Mouse (Mus musculus) C2C12 (cell line): ENCODE measurements around the gene Spata18. TPM values are rescaled to one million over a fixed set of nuclear protein-coding genes. Genes with fewer than 3 reads are reported as not detected.

ENCODE experiments used
- H3K27me3 ChIP-seq: one replicate; pipeline ENCODE4 v1.6.1; 2011; ENCODE audit not compliant: control insufficient read depth, insufficient read depth, insufficient read length
- H3K36me3 ChIP-seq: one replicate; pipeline ENCODE4 v1.6.1; 2011; ENCODE audit not compliant: control insufficient read depth, insufficient read depth
- H3K4me3 ChIP-seq: one replicate; pipeline ENCODE4 v1.5.1; 2011; ENCODE audit warnings: mild to moderate bottlenecking, control low read depth; ENCODE audit not compliant: poor library complexity, insufficient read depth, severe bottlenecking
- H3K79me2 ChIP-seq: one replicate; pipeline ENCODE4 v1.6.1; 2011; ENCODE audit not compliant: control insufficient read depth, insufficient read depth
- H3K79me3 ChIP-seq: one replicate; pipeline ENCODE4 v1.6.1; 2011; ENCODE audit warnings: low read depth, control low read depth
- H3ac ChIP-seq: one replicate; pipeline ENCODE3; 2011; ENCODE audit warnings: low read depth; ENCODE audit not compliant: control insufficient read depth, insufficient read length
- CEBPB ChIP-seq: IDR thresholded peaks from one replicate; pipeline ENCODE4 v1.6.1; 2011; ENCODE audit warnings: low read depth, mild to moderate bottlenecking, control low read depth, moderate library complexity
- CTCF ChIP-seq: IDR thresholded peaks from one replicate; pipeline ENCODE4 v1.5.1; 2011; ENCODE audit not compliant: control insufficient read depth, insufficient read depth, insufficient read length
- FOSL1 ChIP-seq: IDR thresholded peaks from one replicate; pipeline ENCODE4 v1.8.0; 2011; ENCODE audit warnings: mild to moderate bottlenecking, low read length; ENCODE audit not compliant: poor library complexity, insufficient read depth, severe bottlenecking
- MAX ChIP-seq: IDR thresholded peaks from one replicate; pipeline ENCODE4 v1.6.1; 2011; ENCODE audit warnings: mild to moderate bottlenecking, control low read depth
- MYOD1 ChIP-seq: IDR thresholded peaks from one replicate; pipeline ENCODE4 v1.6.1; 2011; ENCODE audit warnings: low read depth; ENCODE audit not compliant: control insufficient read depth, insufficient read length
- MYOG ChIP-seq: IDR thresholded peaks from one replicate; pipeline ENCODE4 v1.6.1; 2011; ENCODE audit not compliant: control insufficient read depth, insufficient read length; ENCODE audit errors: extremely low read depth
- USF1 ChIP-seq: IDR thresholded peaks from one replicate; pipeline ENCODE4 v1.6.1; 2011; ENCODE audit warnings: low read depth, mild to moderate bottlenecking, control low read depth, moderate library complexity
- polyA plus RNA-seq: library from polyadenylated mRNA; unstranded; fragments of >200 nt; fragmentation: generic; extraction: Trizol; gene quantifications from one replicate; pipeline ENCODE4 v1.2.1, GENCODE M21; 2012; ENCODE audit warnings: missing spikeins

The Spata18 gene
- polyA plus RNA-seq, 1 experiment, result not detected

- H3K36me3 ChIP-seq, result no peaks in the 10 kb centered on the region
- no peak overlapping the region for H3K4me3 ChIP-seq
- no peak overlapping the region for H3ac ChIP-seq
- no peak for TF ChIP-seq MAX
- no peak for TF ChIP-seq FOSL1
- no peak for TF ChIP-seq USF1
- no peak for TF ChIP-seq CEBPB
- TF ChIP-seq MYOG, result no peak
- no peak for TF ChIP-seq MYOD1
- TF ChIP-seq CTCF, result no peak
- no peaks in the 10 kb centered on the region for H3K79me2 ChIP-seq
- peaks cover 3% of the 10 kb centered on the region for H3K27me3 ChIP-seq
- no peaks in the 10 kb centered on the region for H3K79me3 ChIP-seq
These were observed 77.5 kb downstream of the Spata18 start for GRCm38 (mm10) chr5:73728651-73729050.

Other genes starting within 250 kb of the Spata18 start
- gene Cwh43, start 245.3 kb upstream of the Spata18 start, polyA plus RNA-seq, result not detected
- 3.3 TPM for gene Dcun1d4, start 170.4 kb upstream of the Spata18 start, polyA plus RNA-seq
- not detected for gene Lrrc66, start 18.9 kb upstream of the Spata18 start, polyA plus RNA-seq
- gene Sgcb, start 3.6 kb upstream of the Spata18 start, polyA plus RNA-seq, result 9.3 TPM